Mouse (Mus musculus) heart, adult 2 months (tissue): ENCODE data around the gene Aspg. TPM values are rescaled to one million over a fixed set of nuclear protein-coding genes. Genes with fewer than 3 reads are reported as not detected.

Source experiments
- DNase-seq, 2 experiments: peaks; one replicate each; pipeline ENCODE4 v3.0.0; 2021
- H3K27ac ChIP-seq: fragments of 200-600 bp; 2 replicates; pipeline ENCODE4 v1.8.1; 2022
- H3K27me3 ChIP-seq: fragments of 200-500 bp; 2 replicates; pipeline ENCODE4 v1.6.1; 2012; ENCODE audit warnings: mild to moderate bottlenecking, low read length, inconsistent platforms, mixed read lengths; ENCODE audit not compliant: control insufficient read depth, insufficient read depth
- H3K36me3 ChIP-seq: fragments of 200-500 bp; 2 replicates; pipeline ENCODE4 v1.6.1; 2012; ENCODE audit warnings: low read length, inconsistent platforms; ENCODE audit not compliant: control insufficient read depth, insufficient read depth
- H3K4me1 ChIP-seq: fragments of 200-500 bp; 2 replicates; pipeline ENCODE4 v1.6.1; 2011; ENCODE audit warnings: low read length; ENCODE audit not compliant: control insufficient read depth, insufficient read depth
- H3K4me3 ChIP-seq: fragments of 200-600 bp; 2 replicates; pipeline ENCODE4 v1.8.1; 2022
- H3K79me2 ChIP-seq: fragments of 200-500 bp; replicated peaks from 2 replicates; pipeline ENCODE4 v1.6.1; 2012; ENCODE audit warnings: mild to moderate bottlenecking, inconsistent platforms, low read length, moderate library complexity, mixed read lengths; ENCODE audit not compliant: control insufficient read depth, insufficient read depth
- H3K9ac ChIP-seq: fragments of 200-500 bp; 2 replicates; pipeline ENCODE4 v1.6.1; 2012; ENCODE audit warnings: low read depth, mild to moderate bottlenecking, control low read depth, inconsistent platforms, low read length, mixed read lengths
- CTCF ChIP-seq: fragments of 200-600 bp; IDR thresholded peaks from 2 replicates; pipeline ENCODE4 v1.8.1; 2022; ENCODE audit warnings: antibody characterized with exemption, mild to moderate bottlenecking, moderate library complexity
- EP300 ChIP-seq: fragments of 200-500 bp; IDR thresholded peaks from 2 replicates; pipeline ENCODE4 v1.6.1; 2011; ENCODE audit warnings: low read depth, low read length, control low read depth; ENCODE audit not compliant: insufficient read depth
- POLR2A ChIP-seq: fragments of 200-500 bp; IDR thresholded peaks from 2 replicates; pipeline ENCODE4 v1.6.1; 2011; ENCODE audit warnings: mild to moderate bottlenecking, low read depth, low read length, control low read depth; ENCODE audit not compliant: insufficient read depth
- WGBS: fragments of 180-500 bp; shearing (Covaris S2); methylation state at CpG from one replicate; pipeline ENCODE4 v1.1.7; 2018; 5-methylcytosine and 5-hydroxymethylcytosine counted together
- intact Hi-C: fragments of 180-260 bp; cut with DNase I; formaldehyde crosslinking; loops from one replicate; pipeline ENCODE4 v1.15.1; 2025
- polyA plus RNA-seq: library from polyadenylated mRNA; depleted of rRNA; stranded (reverse); fragments of >200 nt; gene quantifications from 2 replicates; pipeline ENCODE4 v1.2.3, GENCODE M21; 2012
- total RNA-seq, 2 experiments: library from RNA; stranded (reverse); gene quantifications; 2 replicates each; pipeline ENCODE4 v1.2.3; 2021

The Aspg gene
- total and polyA plus RNA-seq, 3 experiments = 0.55 to 11.1 (median 0.61) TPM

GRCm38 (mm10) chr12:112096733-112097117 lies 9.8 kb upstream of the Aspg start:
- no peak for DNase-seq
- no peak overlapping the region for H3K9ac ChIP-seq
- H3K4me3 ChIP-seq = no peak overlapping the region
- H3K79me2 ChIP-seq = no peaks in the 10 kb centered on the region
- no peak for TF ChIP-seq CTCF
- no peak for TF ChIP-seq POLR2A
- no peak for TF ChIP-seq EP300
- H3K27ac ChIP-seq = no peak overlapping the region; the same call in 1 of the 2 replicates
- H3K36me3 ChIP-seq = no peaks in the 10 kb centered on the region
- no peaks in the 10 kb centered on the region for H3K27me3 ChIP-seq
- peaks cover 6% of the 10 kb centered on the region for H3K4me1 ChIP-seq
- intact Hi-C loops = no loop called here
- WGBS = 56% methylated on average over 8 of the region's 8 CpGs

GRCm38 (mm10) chr12:112100106-112100505 lies 6.4 kb upstream of the Aspg start:
- Histone ChIP-seq H3K9ac (no peak overlapping the region), H3K27me3 (no peaks in the 10 kb centered on the region), H3K4me3 (no peak overlapping the region), H3K79me2 (no peaks in the 10 kb centered on the region), H3K36me3 (no peaks in the 10 kb centered on the region), H3K4me1 (peaks cover 6% of the 10 kb centered on the region), H3K27ac (no peak overlapping the region)
- no peak for DNase-seq
- intact Hi-C loops = no loop called here
- TF ChIP-seq EP300 (no peak), CTCF (no peak), POLR2A (no peak)
- WGBS = 61% methylated on average over 4 of the region's 4 CpGs

GRCm38 (mm10) chr12:112101045-112101444 lies 5.4 kb upstream of the Aspg start:
- Histone ChIP-seq H3K36me3 (no peaks in the 10 kb centered on the region), H3K79me2 (no peaks in the 10 kb centered on the region), H3K9ac (no peak overlapping the region), H3K27ac (no peak overlapping the region), H3K4me1 (peaks cover 4% of the 10 kb centered on the region), H3K27me3 (no peaks in the 10 kb centered on the region), H3K4me3 (no peak overlapping the region)
- WGBS = 50% methylated on average over 4 of the region's 4 CpGs
- TF ChIP-seq EP300 (no peak), POLR2A (no peak), CTCF (peak; percentile 29)
- intact Hi-C loops = no loop called here
- no peak for DNase-seq

- Histone ChIP-seq H3K9ac (no peak overlapping the region), H3K4me3 (no peak overlapping the region), H3K27ac (no peak overlapping the region), H3K4me1 (no peaks in the 10 kb centered on the region), H3K27me3 (no peaks in the 10 kb centered on the region), H3K36me3 (no peaks in the 10 kb centered on the region), H3K79me2 (no peaks in the 10 kb centered on the region)
- intact Hi-C loops = no loop called here
- no peak for DNase-seq
- TF ChIP-seq CTCF = no peak
- TF ChIP-seq EP300 = no peak
- no peak for TF ChIP-seq POLR2A
- 88% methylated on average over 5 of the region's 5 CpGs for WGBS
Measured at GRCm38 (mm10) chr12:112103179-112103578, 3.3 kb upstream of the Aspg start.

- no peak overlapping the region for H3K27ac ChIP-seq
- DNase-seq = no peak
- WGBS = 83% methylated on average over 11 of the region's 11 CpGs
- no peak overlapping the region for H3K4me3 ChIP-seq
- no peaks in the 10 kb centered on the region for H3K36me3 ChIP-seq
- intact Hi-C loops = no loop called here
- H3K4me1 ChIP-seq = no peaks in the 10 kb centered on the region
- TF ChIP-seq EP300 (no peak), POLR2A (no peak), CTCF (no peak)
- H3K79me2 ChIP-seq = no peaks in the 10 kb centered on the region
- H3K9ac ChIP-seq = no peak overlapping the region
- H3K27me3 ChIP-seq = no peaks in the 10 kb centered on the region
Measured at GRCm38 (mm10) chr12:112104890-112105289, 1.6 kb upstream of the Aspg start.

- Histone ChIP-seq H3K27me3 (no peaks in the 10 kb centered on the region), H3K79me2 (no peaks in the 10 kb centered on the region), H3K4me3 (no peak overlapping the region), H3K4me1 (no peaks in the 10 kb centered on the region), H3K36me3 (no peaks in the 10 kb centered on the region), H3K27ac (no peak overlapping the region), H3K9ac (no peak overlapping the region)
- DNase-seq = no peak
- WGBS = 87% methylated on average over 8 of the region's 8 CpGs
- TF ChIP-seq CTCF (no peak), POLR2A (no peak), EP300 (no peak)
- intact Hi-C loops = no loop called here
Measured at GRCm38 (mm10) chr12:112107685-112108084, 1.2 kb downstream of the Aspg start.
